Mouse (Mus musculus): ENCODE data around the gene Dppa1. TPM values are rescaled to one million over a fixed set of nuclear protein-coding genes. Genes with fewer than 3 reads are reported as not detected.
"Not testable (repeated sequence)": the region's sequence is repeated elsewhere in the genome, so short reads cannot be mapped to it uniquely, and the experiment has no call there.

The Dppa1 gene
- polyA plus RNA-seq, 1 experiment: not detected

DNA sequence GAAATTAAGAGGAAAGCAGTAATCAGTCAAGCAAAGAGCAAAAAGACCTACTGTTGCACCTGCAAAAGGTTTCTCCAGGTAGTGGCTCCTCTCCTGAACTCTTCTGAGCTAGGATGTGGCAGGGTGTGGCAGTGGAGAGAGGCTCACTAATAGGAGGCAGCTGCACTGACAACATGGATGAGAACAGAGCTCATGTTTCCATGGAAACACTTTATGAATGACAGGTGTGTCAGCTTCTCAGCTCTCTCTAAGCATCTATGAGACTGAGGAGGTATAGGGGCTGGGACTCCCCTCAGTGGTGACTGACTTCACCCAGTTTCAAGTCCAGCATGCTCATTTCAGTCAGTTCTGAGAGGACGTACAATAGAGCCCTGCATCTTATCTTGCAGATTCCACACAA, 15.8 kb upstream of the Dppa1 start:
- Histone ChIP-seq H3K4me3 (ENCODE audit: control insufficient read depth, low read depth, low read length) (no peak overlapping the region), H3K27me3 (ENCODE audit: control insufficient read depth, insufficient read depth, low read length) (no peaks in the 10 kb centered on the region), H3K4me1 (ENCODE audit: control insufficient read depth, insufficient read depth, low read length) (no peaks in the 10 kb centered on the region), H3K36me3 (ENCODE audit: control insufficient read depth, insufficient read depth, low read length) (no peaks in the 10 kb centered on the region), H3K27ac (ENCODE audit: control insufficient read depth, insufficient read depth, low read depth, low read length) (no peak overlapping the region)
- TF ChIP-seq CTCF (IDR thresholded peaks at IDR 0.05; ENCODE audit: control insufficient read depth, insufficient read depth, insufficient replicate concordance, low read depth, low read length): no peak
- no peak for TF ChIP-seq POLR2A (IDR thresholded peaks at IDR 0.05; ENCODE audit: control insufficient read depth, low read depth, low read length)

DNA sequence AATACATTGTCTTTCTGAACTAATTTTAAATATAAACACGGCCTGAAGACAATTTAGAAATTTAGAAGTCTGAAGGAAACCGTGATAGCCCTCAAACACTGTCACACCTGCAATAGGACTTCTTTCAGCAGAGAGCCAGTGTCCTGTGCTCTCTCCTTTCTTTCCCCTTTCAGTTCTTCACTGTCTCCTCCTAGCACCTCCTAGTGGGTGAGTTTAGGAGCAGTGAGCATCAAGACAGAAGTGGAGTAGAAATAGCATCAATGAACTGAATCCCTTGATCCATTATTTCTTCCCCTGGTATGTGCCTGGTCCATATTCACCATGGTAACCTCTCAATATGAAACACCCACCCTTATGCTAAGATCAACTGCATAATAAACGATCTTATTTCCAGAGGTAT, 7.5 kb upstream of the Dppa1 start:
- no peaks in the 10 kb centered on the region for H3K36me3 ChIP-seq (ENCODE audit: control insufficient read depth, insufficient read depth, low read length)
- H3K4me3 ChIP-seq (ENCODE audit: control insufficient read depth, low read depth, low read length): peak overlapping the region; percentile 34; the same call in 1 of the 2 replicates
- no peak overlapping the region for H3K27ac ChIP-seq (ENCODE audit: control insufficient read depth, insufficient read depth, low read depth, low read length)
- no peaks in the 10 kb centered on the region for H3K4me1 ChIP-seq (ENCODE audit: control insufficient read depth, insufficient read depth, low read length)
- TF ChIP-seq POLR2A (IDR thresholded peaks at IDR 0.05; ENCODE audit: control insufficient read depth, low read depth, low read length) (no peak), CTCF (IDR thresholded peaks at IDR 0.05; ENCODE audit: control insufficient read depth, insufficient read depth, insufficient replicate concordance, low read depth, low read length) (no peak)
- H3K27me3 ChIP-seq (ENCODE audit: control insufficient read depth, insufficient read depth, low read length): no peaks in the 10 kb centered on the region

DNA sequence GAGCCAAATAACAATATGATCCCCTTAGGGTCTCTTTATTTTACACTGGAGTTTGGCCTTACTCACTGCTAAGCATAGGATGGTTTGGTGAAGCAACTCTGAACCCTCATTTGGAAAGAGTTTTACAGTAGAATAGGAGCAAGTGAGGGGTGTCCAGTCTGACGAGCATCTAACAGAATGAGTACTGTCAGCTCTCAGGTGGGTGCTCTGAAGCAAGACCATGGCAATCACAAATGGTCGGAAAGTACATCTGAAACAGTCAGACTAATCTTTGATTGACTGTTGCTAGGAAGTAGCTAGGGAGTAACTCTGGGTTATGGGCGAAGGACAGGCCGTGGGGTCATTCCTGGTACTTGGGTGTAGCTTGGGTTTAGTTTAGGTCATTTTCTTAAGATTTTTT, 6.5 kb upstream of the Dppa1 start:
- H3K4me1 ChIP-seq (ENCODE audit: control insufficient read depth, insufficient read depth, low read length); H3K27me3 ChIP-seq (ENCODE audit: control insufficient read depth, insufficient read depth, low read length); H3K4me3 ChIP-seq (ENCODE audit: control insufficient read depth, low read depth, low read length); H3K27ac ChIP-seq (ENCODE audit: control insufficient read depth, insufficient read depth, low read depth, low read length); H3K36me3 ChIP-seq (ENCODE audit: control insufficient read depth, insufficient read depth, low read length): not testable (repeated sequence)

DNA sequence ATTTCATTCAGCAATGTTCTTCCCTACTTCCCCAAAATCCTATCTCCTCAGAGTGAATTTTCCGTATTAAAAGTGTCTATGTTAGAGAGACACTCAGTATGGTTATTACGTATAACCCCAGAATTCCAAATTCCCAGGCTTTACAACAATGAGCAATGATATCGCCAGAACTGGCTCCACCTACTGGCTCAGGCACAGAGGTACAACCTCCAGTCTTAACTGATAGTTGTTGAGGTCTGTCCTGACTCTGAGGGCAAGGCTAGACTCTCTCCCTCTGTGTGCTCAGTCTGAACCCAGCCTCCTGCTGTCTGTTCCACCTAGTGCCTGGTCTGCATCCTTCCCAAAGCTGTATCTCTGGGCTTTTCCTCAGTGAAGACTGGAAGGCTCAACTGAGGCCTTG, 2.6 kb upstream of the Dppa1 start:
- Histone ChIP-seq H3K27me3 (ENCODE audit: control insufficient read depth, insufficient read depth, low read length) (no peaks in the 10 kb centered on the region), H3K4me1 (ENCODE audit: control insufficient read depth, insufficient read depth, low read length) (no peaks in the 10 kb centered on the region), H3K4me3 (ENCODE audit: control insufficient read depth, low read depth, low read length) (no peak overlapping the region), H3K36me3 (ENCODE audit: control insufficient read depth, insufficient read depth, low read length) (no peaks in the 10 kb centered on the region), H3K27ac (ENCODE audit: control insufficient read depth, insufficient read depth, low read depth, low read length) (no peak overlapping the region)
- TF ChIP-seq POLR2A (IDR thresholded peaks at IDR 0.05; ENCODE audit: control insufficient read depth, low read depth, low read length) (no peak), CTCF (IDR thresholded peaks at IDR 0.05; ENCODE audit: control insufficient read depth, insufficient read depth, insufficient replicate concordance, low read depth, low read length) (peak; percentile 19; the same call in 1 of the 2 replicates)

DNA sequence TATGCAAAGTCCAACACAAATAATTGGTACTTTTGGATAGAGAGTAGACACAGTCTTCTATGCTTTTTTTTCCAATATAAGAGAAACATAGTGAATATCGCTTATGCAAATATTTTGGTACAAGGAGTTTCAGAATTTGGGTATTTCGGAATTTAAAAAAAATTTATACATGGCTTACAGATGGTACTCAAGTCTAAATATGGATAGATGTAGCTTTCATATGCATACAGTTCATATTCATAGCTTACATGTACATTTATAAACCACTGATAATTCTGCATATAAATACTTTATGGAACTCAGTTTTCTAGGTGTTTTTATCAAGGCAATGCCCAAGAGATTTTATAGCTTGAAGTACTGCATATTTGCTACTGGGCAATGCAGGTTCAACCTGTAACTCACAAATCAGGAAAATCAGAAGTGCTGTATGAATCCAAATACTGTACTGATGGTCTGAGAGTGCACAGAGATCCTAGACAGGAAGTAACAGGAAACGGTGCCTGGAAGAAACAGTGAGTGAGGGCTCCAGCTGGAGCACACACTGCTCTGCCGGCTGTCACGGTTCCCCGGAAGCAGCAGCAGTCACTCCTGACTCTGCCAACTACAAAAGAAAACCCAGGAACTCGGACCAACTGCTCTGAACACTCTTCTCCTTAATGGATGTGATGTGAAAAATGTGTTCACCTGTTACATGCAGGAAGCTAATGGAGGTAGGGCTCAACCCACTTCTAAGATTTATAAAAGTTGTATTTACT, 8.5 kb downstream of the Dppa1 start:
- H3K4me3 ChIP-seq (ENCODE audit: control insufficient read depth, low read depth, low read length): no peak overlapping the region
- no peak for TF ChIP-seq CTCF (IDR thresholded peaks at IDR 0.05; ENCODE audit: control insufficient read depth, insufficient read depth, insufficient replicate concordance, low read depth, low read length)
- TF ChIP-seq POLR2A (IDR thresholded peaks at IDR 0.05; ENCODE audit: control insufficient read depth, low read depth, low read length): no peak
- no peaks in the 10 kb centered on the region for H3K27me3 ChIP-seq (ENCODE audit: control insufficient read depth, insufficient read depth, low read length)
- H3K27ac ChIP-seq (ENCODE audit: control insufficient read depth, insufficient read depth, low read depth, low read length): no peak overlapping the region
- no peaks in the 10 kb centered on the region for H3K36me3 ChIP-seq (ENCODE audit: control insufficient read depth, insufficient read depth, low read length)
- H3K4me1 ChIP-seq (ENCODE audit: control insufficient read depth, insufficient read depth, low read length): no peaks in the 10 kb centered on the region

DNA sequence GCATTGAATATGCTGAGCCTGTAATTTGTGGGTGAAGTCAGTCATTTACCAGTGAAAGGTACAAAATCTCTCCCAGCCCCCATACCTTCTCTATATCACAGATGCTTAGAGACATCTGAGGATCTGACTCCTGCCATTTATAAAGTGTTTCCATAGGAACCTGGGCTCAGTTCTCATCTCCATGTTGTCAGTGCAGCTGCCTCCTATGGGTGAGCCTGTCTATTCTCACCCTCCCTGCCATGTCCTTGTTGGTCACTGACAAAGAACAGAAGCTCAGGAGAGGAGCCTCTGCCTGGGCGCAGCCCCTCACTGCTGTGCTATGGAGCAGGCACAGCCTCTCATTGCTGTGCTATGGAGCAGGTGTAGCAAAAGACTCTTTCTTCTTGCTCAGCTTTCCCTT, 9.1 kb downstream of the Dppa1 start:
- no peak for TF ChIP-seq CTCF (IDR thresholded peaks at IDR 0.05; ENCODE audit: control insufficient read depth, insufficient read depth, insufficient replicate concordance, low read depth, low read length)
- no peak for TF ChIP-seq POLR2A (IDR thresholded peaks at IDR 0.05; ENCODE audit: control insufficient read depth, low read depth, low read length)
- Histone ChIP-seq H3K4me1 (ENCODE audit: control insufficient read depth, insufficient read depth, low read length) (no peaks in the 10 kb centered on the region), H3K27ac (ENCODE audit: control insufficient read depth, insufficient read depth, low read depth, low read length) (no peak overlapping the region), H3K36me3 (ENCODE audit: control insufficient read depth, insufficient read depth, low read length) (no peaks in the 10 kb centered on the region), H3K4me3 (ENCODE audit: control insufficient read depth, low read depth, low read length) (no peak overlapping the region), H3K27me3 (ENCODE audit: control insufficient read depth, insufficient read depth, low read length) (no peaks in the 10 kb centered on the region)

DNA sequence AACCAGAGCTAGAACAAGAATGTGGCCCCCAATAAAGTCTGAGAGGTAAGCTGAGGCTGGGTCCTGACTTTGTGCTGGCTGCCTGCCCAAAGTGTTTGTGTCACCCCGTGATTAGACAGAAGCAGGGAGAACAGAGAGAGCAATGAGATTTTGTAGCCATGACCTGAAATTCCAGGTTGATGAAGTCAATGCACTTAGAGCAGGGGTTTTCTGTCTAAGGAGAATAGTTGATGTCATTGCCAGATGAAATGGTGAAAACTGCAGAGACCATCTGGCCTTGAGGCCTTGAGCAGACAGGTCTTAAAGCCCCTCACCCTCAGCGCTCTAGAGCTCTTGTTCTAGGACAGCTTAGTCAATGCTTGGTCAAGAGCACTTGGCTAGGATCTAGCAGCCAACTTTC, 36.6 kb downstream of the Dppa1 start:
- TF ChIP-seq POLR2A (IDR thresholded peaks at IDR 0.05; ENCODE audit: control insufficient read depth, low read depth, low read length) (no peak), CTCF (IDR thresholded peaks at IDR 0.05; ENCODE audit: control insufficient read depth, insufficient read depth, insufficient replicate concordance, low read depth, low read length) (no peak)
- Histone ChIP-seq H3K27me3 (ENCODE audit: control insufficient read depth, insufficient read depth, low read length) (no peaks in the 10 kb centered on the region), H3K36me3 (ENCODE audit: control insufficient read depth, insufficient read depth, low read length) (no peaks in the 10 kb centered on the region), H3K4me1 (ENCODE audit: control insufficient read depth, insufficient read depth, low read length) (no peaks in the 10 kb centered on the region), H3K27ac (ENCODE audit: control insufficient read depth, insufficient read depth, low read depth, low read length) (no peak overlapping the region), H3K4me3 (ENCODE audit: control insufficient read depth, low read depth, low read length) (no peak overlapping the region)

DNA sequence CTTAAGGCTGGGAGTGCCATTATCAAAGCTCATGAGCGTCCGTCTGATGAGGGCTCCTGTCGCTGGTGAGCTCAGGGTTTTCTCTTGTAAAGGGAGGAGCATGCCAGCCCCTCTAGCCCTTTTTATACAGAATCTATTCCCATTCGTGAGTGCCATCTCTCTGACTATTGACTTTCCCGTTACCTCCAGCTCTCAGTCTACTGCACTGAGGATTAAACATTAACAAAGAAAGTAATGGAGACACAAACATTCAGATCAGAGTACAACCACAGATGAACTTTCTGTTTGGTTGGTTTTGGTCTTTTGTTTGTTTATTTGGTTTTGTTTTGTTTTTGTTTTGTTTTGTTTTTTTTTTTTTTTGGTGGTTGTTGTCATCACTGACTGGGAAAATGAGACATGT, 46.3 kb downstream of the Dppa1 start:
- H3K4me1 ChIP-seq (ENCODE audit: control insufficient read depth, insufficient read depth, low read length): no peaks in the 10 kb centered on the region
- H3K36me3 ChIP-seq (ENCODE audit: control insufficient read depth, insufficient read depth, low read length): no peaks in the 10 kb centered on the region
- H3K27me3 ChIP-seq (ENCODE audit: control insufficient read depth, insufficient read depth, low read length): no peaks in the 10 kb centered on the region
- TF ChIP-seq CTCF (IDR thresholded peaks at IDR 0.05; ENCODE audit: control insufficient read depth, insufficient read depth, insufficient replicate concordance, low read depth, low read length): no peak
- TF ChIP-seq POLR2A (IDR thresholded peaks at IDR 0.05; ENCODE audit: control insufficient read depth, low read depth, low read length): no peak
- H3K4me3 ChIP-seq (ENCODE audit: control insufficient read depth, low read depth, low read length): no peak overlapping the region
- H3K27ac ChIP-seq (ENCODE audit: control insufficient read depth, insufficient read depth, low read depth, low read length): no peak overlapping the region

All from testis, adult 2 months (tissue).